Mouse (Mus musculus): ENCODE data around the gene Dcaf4.

The Dcaf4 gene

GRCm38 (mm10) chr12:83520311-83520890 lies at the start of gene Dcaf4:
TSS of gene Dcaf4 (plus strand) at chr12:83520466.
- DNase-seq (ENCODE audit: low spot score in 2 of 2), result peak; percentile 96 to 97

DNA sequence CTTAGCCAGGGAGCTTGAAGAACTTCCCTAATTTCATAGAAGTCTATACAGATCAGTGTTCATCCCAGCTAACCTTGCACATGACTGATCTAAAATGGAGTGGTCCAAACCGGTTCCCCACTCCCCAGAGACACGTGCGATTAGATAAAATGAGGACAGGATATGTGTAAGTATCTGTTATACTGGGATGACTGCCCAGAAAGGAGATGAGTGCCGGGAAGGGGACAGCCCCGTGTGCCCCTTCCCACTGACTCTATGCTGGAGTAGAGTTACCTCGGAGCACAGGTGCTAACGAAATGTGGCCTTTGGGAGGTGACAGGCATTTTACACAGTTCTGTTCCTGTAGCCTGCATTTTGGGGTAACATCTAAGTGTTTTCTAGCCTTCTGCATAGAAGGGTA lies 48.5 kb upstream of the Dcaf4 start:
- no peak for DNase-seq (ENCODE audit: low spot score in 2 of 2)

- no peak for DNase-seq (ENCODE audit: low spot score in 2 of 2)
These were observed 46.2 kb upstream of the Dcaf4 start for GRCm38 (mm10) chr12:83473987-83474600.

- DNase-seq (ENCODE audit: low spot score in 2 of 2), result no peak
These were observed 44.8 kb upstream of the Dcaf4 start for GRCm38 (mm10) chr12:83475419-83475818.

GRCm38 (mm10) chr12:83476277-83476676 lies 44.0 kb upstream of the Dcaf4 start:
- no peak for DNase-seq (ENCODE audit: low spot score in 2 of 2)

DNA sequence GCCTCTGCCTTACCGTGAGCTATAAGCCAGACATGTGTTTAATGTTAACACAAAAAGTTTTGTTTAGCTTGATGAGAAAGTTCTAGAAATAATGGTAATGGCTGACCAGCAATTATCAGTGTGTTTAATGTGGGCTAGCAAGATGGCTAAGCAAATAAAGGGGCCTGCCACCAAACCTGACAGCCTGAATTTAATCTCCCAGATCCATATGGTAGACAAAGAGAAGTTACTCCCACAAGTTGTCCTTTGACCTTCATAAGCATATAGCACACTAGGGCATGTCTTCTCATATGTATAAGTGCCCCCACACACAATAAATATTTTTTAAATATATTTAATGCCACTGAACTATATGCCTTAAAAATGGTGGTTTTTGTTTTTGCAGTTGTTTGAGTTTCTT lies 41.1 kb upstream of the Dcaf4 start:
- DNase-seq (ENCODE audit: low spot score in 2 of 2), result no peak

GRCm38 (mm10) chr12:83479818-83480401 lies 40.4 kb upstream of the Dcaf4 start:
- DNase-seq (ENCODE audit: low spot score in 2 of 2), result no peak

- no peak for DNase-seq (ENCODE audit: low spot score in 2 of 2)
These were observed 38.8 kb upstream of the Dcaf4 start for GRCm38 (mm10) chr12:83481439-83481838.

DNA sequence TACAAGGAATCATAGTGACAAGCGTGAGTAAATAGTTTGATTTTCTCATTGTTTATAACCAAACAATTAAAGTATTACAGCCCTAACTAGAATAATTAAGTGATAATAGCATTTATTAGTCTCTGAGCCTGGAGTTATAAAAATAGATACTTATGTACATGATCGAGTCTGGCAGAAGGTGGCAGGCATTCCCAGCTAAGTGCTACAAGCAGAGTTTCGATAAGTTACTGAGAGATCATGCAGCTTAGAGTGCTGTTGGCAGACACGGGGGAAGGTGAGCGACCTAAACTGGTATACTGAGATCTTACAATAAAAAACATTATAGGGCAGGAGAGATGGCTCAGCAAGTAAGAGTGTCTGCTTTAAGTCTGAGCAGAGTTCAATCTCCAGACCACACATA lies 36.6 kb upstream of the Dcaf4 start:
- no peak for DNase-seq (ENCODE audit: low spot score in 2 of 2)

DNA sequence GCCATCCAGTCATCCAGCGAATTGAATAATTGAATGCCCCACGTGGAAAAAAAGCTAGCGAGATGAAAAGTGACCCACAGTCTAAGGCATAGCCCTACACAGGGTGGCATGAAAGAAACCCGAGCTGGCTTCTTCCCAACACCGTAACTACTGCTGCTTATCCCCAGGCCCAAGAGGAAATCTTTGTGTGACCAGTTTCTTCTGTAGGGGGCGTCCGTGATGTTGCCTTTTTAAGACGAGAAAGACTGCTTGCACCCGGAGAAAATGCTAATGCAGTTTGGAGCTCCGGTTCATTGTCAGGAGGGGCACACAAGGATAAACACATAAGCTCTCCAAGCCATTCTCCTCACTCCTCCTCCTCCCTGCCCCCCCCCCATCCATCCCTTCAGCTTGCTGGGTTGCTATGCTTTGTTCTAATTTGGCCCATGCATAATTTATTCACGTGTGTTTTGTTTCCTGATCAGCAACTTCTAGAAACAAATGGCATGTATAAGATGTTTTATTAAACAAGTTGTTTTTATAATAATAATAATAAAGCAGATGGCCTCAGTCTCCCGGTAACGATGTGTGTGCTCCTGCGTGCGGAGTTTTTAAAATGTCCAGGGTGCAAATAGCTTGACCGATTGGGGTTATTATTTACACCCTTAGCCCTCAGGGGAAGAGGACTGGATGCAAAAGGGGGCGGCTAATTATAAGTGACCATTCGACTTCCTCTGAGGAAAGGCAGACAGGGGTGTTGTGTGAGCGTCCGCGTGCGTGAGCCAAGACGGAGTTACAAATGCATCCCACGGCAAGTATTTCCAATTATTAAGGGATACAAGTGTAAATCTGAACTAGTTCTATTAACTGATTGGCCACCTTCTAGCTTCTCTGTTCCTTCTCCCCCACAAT lies 35.2 kb upstream of the Dcaf4 start:
- DNase-seq (ENCODE audit: low spot score in 2 of 2), result peak in 1 of 2 experiments; percentile 5

- peak in 1 of 2 experiments; percentile 6 for DNase-seq (ENCODE audit: low spot score in 2 of 2)
These were observed 34.2 kb upstream of the Dcaf4 start for GRCm38 (mm10) chr12:83485911-83486670.

DNA sequence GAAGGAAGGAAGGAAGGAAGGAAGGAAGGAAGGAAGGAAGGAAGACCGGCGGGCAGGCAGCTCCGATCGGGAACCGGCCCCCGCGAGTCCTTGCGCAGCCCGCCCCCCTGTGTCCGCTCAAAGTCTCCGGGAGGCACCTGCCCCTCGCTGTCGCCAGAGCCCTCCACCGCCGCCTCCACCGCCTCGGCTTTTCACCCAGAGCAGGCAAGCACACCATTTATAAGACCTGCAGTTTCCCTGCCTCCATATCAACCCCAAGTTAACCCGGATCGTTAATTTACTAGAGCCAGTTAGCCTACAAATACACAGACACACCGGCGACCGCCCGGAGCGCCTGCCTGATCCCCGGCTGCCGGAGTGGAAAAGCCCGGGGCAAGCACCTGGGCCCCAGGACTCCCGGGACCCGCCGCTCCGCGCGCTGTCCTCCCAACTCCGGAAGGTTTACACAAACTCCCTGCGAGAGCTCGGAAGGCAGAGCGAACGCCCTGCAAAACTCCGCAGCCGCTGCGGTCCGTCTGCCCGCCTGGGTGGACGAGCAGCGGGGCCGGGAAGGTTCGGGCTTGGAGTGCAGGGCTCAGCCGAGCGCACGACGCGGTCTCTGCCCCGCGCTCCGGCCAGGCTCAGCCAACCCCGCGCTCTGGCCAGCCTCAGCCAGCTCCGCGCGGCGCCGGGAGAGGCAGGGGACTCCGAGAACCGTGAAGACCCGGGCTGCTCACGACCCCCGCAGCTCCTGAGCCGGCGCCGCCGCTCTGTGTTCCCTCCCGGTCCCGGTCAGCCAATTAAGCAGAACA lies 33.4 kb upstream of the Dcaf4 start:
- DNase-seq (ENCODE audit: low spot score in 2 of 2), result peak; percentile 6 to 27

- peak; percentile 75 to 85 for DNase-seq (ENCODE audit: low spot score in 2 of 2)
These were observed 32.7 kb upstream of the Dcaf4 start, which contains the start of gene Dpf3 for GRCm38 (mm10) chr12:83487476-83487991. TSS of gene Dpf3 (minus strand) at chr12:83487716.

DNA sequence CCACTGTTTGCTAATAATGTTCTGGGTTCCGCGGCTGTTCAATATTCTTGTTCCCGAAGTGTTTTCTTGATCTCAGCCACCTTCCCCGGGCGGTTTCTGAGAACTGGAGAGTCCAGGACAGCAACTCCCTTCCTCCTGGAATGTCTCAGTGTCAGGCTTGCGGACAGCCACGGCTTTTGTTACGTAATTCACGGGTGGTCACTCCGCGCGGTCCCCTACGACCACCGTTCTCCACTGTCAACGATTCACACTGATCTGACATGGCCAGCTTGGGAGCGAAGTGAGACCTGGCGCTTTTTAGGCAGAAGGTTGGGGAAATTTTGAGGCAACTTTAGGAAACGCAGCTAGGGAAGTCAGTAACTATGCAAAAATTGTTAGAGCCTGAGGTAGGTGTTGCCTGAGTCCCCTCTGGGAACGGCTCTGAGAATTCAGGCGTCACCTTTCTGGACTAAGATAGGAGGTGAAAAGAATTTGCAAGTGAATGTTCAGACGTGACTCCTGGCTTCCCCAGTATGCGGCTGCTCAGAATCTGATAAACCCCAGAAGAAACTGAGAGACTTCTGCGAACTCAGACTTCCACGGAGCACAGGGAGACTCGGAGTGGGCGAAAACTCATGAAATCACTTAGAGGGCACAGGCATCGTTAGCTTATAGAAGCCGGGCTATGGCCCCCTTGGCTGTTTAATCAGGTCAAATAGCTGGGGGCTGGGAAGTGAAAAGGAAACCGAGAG lies 31.9 kb upstream of the Dcaf4 start:
- DNase-seq (ENCODE audit: low spot score in 2 of 2), result no peak

DNA sequence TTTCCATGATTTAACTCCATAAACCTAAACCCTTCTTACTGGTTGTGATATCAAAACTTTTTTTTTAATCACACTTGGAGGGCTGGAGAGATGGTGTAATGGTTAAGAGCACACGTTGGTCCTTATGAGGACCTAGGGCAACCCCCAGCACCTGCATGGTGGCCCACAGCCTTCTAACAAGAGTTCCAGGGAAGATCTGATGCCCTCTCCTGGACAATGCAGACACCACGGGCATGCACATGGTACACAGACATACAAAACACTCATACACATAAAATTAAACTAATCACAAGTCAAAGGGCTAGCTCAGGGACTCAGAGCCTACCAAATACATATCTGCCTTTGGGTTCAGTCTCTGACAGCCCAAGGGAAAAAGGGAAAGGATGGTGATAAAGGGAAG lies 30.5 kb upstream of the Dcaf4 start:
- no peak for DNase-seq (ENCODE audit: low spot score in 2 of 2)

DNA sequence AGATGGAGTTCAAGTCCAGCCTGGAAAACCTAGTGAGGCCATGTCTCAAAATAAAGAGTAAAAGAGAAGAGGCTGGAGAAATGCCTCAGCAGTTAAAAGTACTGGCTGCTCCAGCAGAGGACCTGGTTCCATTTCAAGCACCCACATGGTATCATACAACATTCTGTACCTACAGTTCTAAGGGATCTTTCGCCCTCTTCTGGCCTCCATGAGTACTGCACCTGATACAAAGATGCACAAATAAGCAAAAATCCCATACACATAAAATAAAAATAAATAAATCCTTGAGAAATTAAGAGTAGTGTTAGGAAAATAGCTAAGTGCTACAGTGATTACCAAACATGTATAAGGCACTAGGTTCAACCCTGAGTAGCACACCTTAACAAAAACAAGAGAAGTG lies 28.7 kb upstream of the Dcaf4 start:
- peak in 1 of 2 experiments; percentile 13 for DNase-seq (ENCODE audit: low spot score in 2 of 2)

DNA sequence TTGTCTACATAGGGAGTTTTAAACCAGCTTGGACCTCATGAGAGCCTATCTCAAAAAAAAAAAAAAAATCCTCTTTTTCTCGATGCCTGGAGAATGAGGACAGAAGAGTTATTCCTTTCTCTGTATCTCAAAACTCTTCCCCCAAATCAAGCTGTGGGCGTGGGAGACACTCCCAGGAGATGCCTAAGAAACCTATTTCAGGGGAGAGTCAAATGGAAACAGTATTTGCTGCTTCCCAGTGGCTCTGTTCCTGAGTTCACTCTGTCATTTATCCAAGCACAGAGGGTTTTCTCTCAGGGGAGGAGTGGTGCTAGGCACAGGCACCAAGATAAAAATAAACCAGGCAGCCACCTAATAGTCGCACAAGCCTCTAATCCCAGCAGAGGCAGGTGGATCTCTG lies 27.5 kb upstream of the Dcaf4 start:
- no peak for DNase-seq (ENCODE audit: low spot score in 2 of 2)

DNA sequence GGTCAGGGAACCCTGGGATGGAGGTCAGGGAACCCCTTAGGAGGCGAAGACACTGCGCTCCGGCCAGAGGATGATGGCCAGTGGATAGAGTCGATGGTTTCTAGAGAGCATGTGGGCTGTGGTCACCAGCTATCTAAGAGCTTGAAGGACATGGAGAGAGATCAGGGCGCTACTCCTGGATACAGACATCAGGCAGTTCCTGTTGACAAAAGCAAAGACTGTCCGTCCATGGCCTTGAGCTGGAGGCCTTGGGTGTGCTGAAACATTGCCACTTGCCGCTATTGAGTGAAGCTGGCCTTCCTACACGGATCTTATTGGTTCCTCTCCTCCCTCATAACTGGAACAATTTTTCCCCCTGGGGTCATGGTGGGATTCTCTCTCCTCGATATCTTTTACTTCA lies 26.1 kb upstream of the Dcaf4 start:
- DNase-seq (ENCODE audit: low spot score in 2 of 2), result no peak

GRCm38 (mm10) chr12:83495248-83495960 lies 24.9 kb upstream of the Dcaf4 start:
- no peak for DNase-seq (ENCODE audit: low spot score in 2 of 2)

Measured in thymus, postnatal 10 days (tissue).